Mouse (Mus musculus): ENCODE data around the gene Gstcd. TPM values are rescaled to one million over a fixed set of nuclear protein-coding genes. Genes with fewer than 3 reads are reported as not detected.

The Gstcd gene
- polyA plus RNA-seq, 1 experiment from 2014 or later = 4.1 TPM

GRCm38 (mm10) chr3:132949791-132950528 lies 141.9 kb downstream of the Gstcd start, which contains the start of gene Npnt:
Gene Npnt (minus strand): TSS chr3:132950291.
- Histone ChIP-seq H3K9ac (ENCODE audit: low read length) (peak within 1 kb of the TSS; percentile 74), H3K4me2 (ENCODE audit: low read depth, low read length) (peak within 1 kb of the TSS; percentile 100), H3K36me3 (ENCODE audit: control insufficient read depth, insufficient read depth) (no peaks in the 10 kb centered on the region), H3K27ac (ENCODE audit: low read length) (0 out of 2 replicates have a peak within 1 kb of the TSS, but pooled peaks have one; percentile 9), H3K4me3 (ENCODE audit: low read length) (peak within 1 kb of the TSS; percentile 77), H3K4me1 (ENCODE audit: control insufficient read depth, insufficient read depth, low read length) (peaks cover 10% of the 10 kb centered on the region), H3K27me3 (ENCODE audit: control insufficient read depth, insufficient read depth, low read length) (no peaks in the 10 kb centered on the region), H3K9me3 (replicated peaks; ENCODE audit: control insufficient read depth, low read length) (no peaks in the 10 kb centered on the region)
- under 1% methylated on average over 69 of the region's 82 CpGs for WGBS
- ATAC-seq (replicated peaks; ENCODE audit: extremely low read depth, insufficient read depth, low FRiP score) = peak; percentile 78

GRCm38 (mm10) chr3:132949380-132949790 lies 142.4 kb downstream of the Gstcd start:
- ATAC-seq (replicated peaks; ENCODE audit: extremely low read depth, insufficient read depth, low FRiP score) = peak; percentile 42
- H3K27ac ChIP-seq (ENCODE audit: low read length) = no peak overlapping the region
- no peaks in the 10 kb centered on the region for H3K27me3 ChIP-seq (ENCODE audit: control insufficient read depth, insufficient read depth, low read length)
- H3K4me3 ChIP-seq (ENCODE audit: low read length) = peak overlapping the region; percentile 77
- no peaks in the 10 kb centered on the region for H3K9me3 ChIP-seq (replicated peaks; ENCODE audit: control insufficient read depth, low read length)
- H3K4me2 ChIP-seq (ENCODE audit: low read depth, low read length) = peak overlapping the region; percentile 100
- H3K4me1 ChIP-seq (ENCODE audit: control insufficient read depth, insufficient read depth, low read length) = peaks cover 11% of the 10 kb centered on the region
- WGBS = under 1% methylated on average over 23 of the region's 26 CpGs
- H3K9ac ChIP-seq (ENCODE audit: low read length) = peak overlapping the region; percentile 74
- H3K36me3 ChIP-seq (ENCODE audit: control insufficient read depth, insufficient read depth) = no peaks in the 10 kb centered on the region

GRCm38 (mm10) chr3:132948298-132948795 lies 143.5 kb downstream of the Gstcd start:
- Histone ChIP-seq H3K9ac (ENCODE audit: low read length) (no peak overlapping the region), H3K4me3 (ENCODE audit: low read length) (no peak overlapping the region; the same call in 1 of the 2 replicates), H3K27me3 (ENCODE audit: control insufficient read depth, insufficient read depth, low read length) (no peaks in the 10 kb centered on the region), H3K4me1 (ENCODE audit: control insufficient read depth, insufficient read depth, low read length) (peaks cover 11% of the 10 kb centered on the region), H3K36me3 (ENCODE audit: control insufficient read depth, insufficient read depth) (no peaks in the 10 kb centered on the region), H3K9me3 (replicated peaks; ENCODE audit: control insufficient read depth, low read length) (no peaks in the 10 kb centered on the region), H3K27ac (ENCODE audit: low read length) (no peak overlapping the region), H3K4me2 (ENCODE audit: low read depth, low read length) (peak overlapping the region; percentile 100; the same call in 1 of the 2 replicates)
- ATAC-seq (replicated peaks; ENCODE audit: extremely low read depth, insufficient read depth, low FRiP score) = no peak
- 18% methylated on average over 7 of the region's 7 CpGs for WGBS

- H3K4me3 ChIP-seq (ENCODE audit: low read length) = no peak overlapping the region
- H3K27me3 ChIP-seq (ENCODE audit: control insufficient read depth, insufficient read depth, low read length) = no peaks in the 10 kb centered on the region
- no peak overlapping the region for H3K4me2 ChIP-seq (ENCODE audit: low read depth, low read length)
- WGBS = 88% methylated on average over 5 of the region's 5 CpGs
- no peaks in the 10 kb centered on the region for H3K9me3 ChIP-seq (replicated peaks; ENCODE audit: control insufficient read depth, low read length)
- H3K36me3 ChIP-seq (ENCODE audit: control insufficient read depth, insufficient read depth) = no peaks in the 10 kb centered on the region
- ATAC-seq (replicated peaks; ENCODE audit: extremely low read depth, insufficient read depth, low FRiP score) = no peak
- no peak overlapping the region for H3K9ac ChIP-seq (ENCODE audit: low read length)
- peaks cover 11% of the 10 kb centered on the region for H3K4me1 ChIP-seq (ENCODE audit: control insufficient read depth, insufficient read depth, low read length)
- H3K27ac ChIP-seq (ENCODE audit: low read length) = no peak overlapping the region
Observed at GRCm38 (mm10) chr3:132946086-132946485, 145.7 kb downstream of the Gstcd start.

GRCm38 (mm10) chr3:132945669-132946068 lies 146.2 kb downstream of the Gstcd start:
- Histone ChIP-seq H3K4me2 (ENCODE audit: low read depth, low read length) (no peak overlapping the region), H3K27me3 (ENCODE audit: control insufficient read depth, insufficient read depth, low read length) (no peaks in the 10 kb centered on the region), H3K4me1 (ENCODE audit: control insufficient read depth, insufficient read depth, low read length) (peaks cover 11% of the 10 kb centered on the region), H3K36me3 (ENCODE audit: control insufficient read depth, insufficient read depth) (no peaks in the 10 kb centered on the region), H3K4me3 (ENCODE audit: low read length) (no peak overlapping the region), H3K27ac (ENCODE audit: low read length) (no peak overlapping the region), H3K9me3 (replicated peaks; ENCODE audit: control insufficient read depth, low read length) (no peaks in the 10 kb centered on the region), H3K9ac (ENCODE audit: low read length) (no peak overlapping the region)
- 67% methylated on average over 7 of the region's 7 CpGs for WGBS
- ATAC-seq (replicated peaks; ENCODE audit: extremely low read depth, insufficient read depth, low FRiP score) = no peak

GRCm38 (mm10) chr3:132944609-132945008 lies 147.2 kb downstream of the Gstcd start:
- 65% methylated on average over 3 of the region's 3 CpGs for WGBS
- no peak overlapping the region for H3K4me2 ChIP-seq (ENCODE audit: low read depth, low read length)
- no peak overlapping the region for H3K4me3 ChIP-seq (ENCODE audit: low read length)
- ATAC-seq (replicated peaks; ENCODE audit: extremely low read depth, insufficient read depth, low FRiP score) = no peak
- H3K27ac ChIP-seq (ENCODE audit: low read length) = no peak overlapping the region
- no peak overlapping the region for H3K9ac ChIP-seq (ENCODE audit: low read length)
- no peaks in the 10 kb centered on the region for H3K27me3 ChIP-seq (ENCODE audit: control insufficient read depth, insufficient read depth, low read length)
- no peaks in the 10 kb centered on the region for H3K9me3 ChIP-seq (replicated peaks; ENCODE audit: control insufficient read depth, low read length)
- no peaks in the 10 kb centered on the region for H3K36me3 ChIP-seq (ENCODE audit: control insufficient read depth, insufficient read depth)
- H3K4me1 ChIP-seq (ENCODE audit: control insufficient read depth, insufficient read depth, low read length) = peaks cover 11% of the 10 kb centered on the region

- H3K4me2 ChIP-seq (ENCODE audit: low read depth, low read length) = no peak overlapping the region
- ATAC-seq (replicated peaks; ENCODE audit: extremely low read depth, insufficient read depth, low FRiP score) = no peak
- WGBS = 63% methylated on average over 7 of the region's 7 CpGs
- H3K27ac ChIP-seq (ENCODE audit: low read length) = no peak overlapping the region
- H3K27me3 ChIP-seq (ENCODE audit: control insufficient read depth, insufficient read depth, low read length) = no peaks in the 10 kb centered on the region
- no peak overlapping the region for H3K4me3 ChIP-seq (ENCODE audit: low read length)
- no peaks in the 10 kb centered on the region for H3K36me3 ChIP-seq (ENCODE audit: control insufficient read depth, insufficient read depth)
- no peak overlapping the region for H3K9ac ChIP-seq (ENCODE audit: low read length)
- H3K4me1 ChIP-seq (ENCODE audit: control insufficient read depth, insufficient read depth, low read length) = peaks cover 11% of the 10 kb centered on the region
- H3K9me3 ChIP-seq (replicated peaks; ENCODE audit: control insufficient read depth, low read length) = no peaks in the 10 kb centered on the region
Observed at GRCm38 (mm10) chr3:132944193-132944592, 147.6 kb downstream of the Gstcd start.

GRCm38 (mm10) chr3:132942778-132943177 lies 149.1 kb downstream of the Gstcd start:
- no peak overlapping the region for H3K4me3 ChIP-seq (ENCODE audit: low read length)
- no peak overlapping the region for H3K4me2 ChIP-seq (ENCODE audit: low read depth, low read length)
- no peak overlapping the region for H3K27ac ChIP-seq (ENCODE audit: low read length)
- H3K36me3 ChIP-seq (ENCODE audit: control insufficient read depth, insufficient read depth) = no peaks in the 10 kb centered on the region
- H3K27me3 ChIP-seq (ENCODE audit: control insufficient read depth, insufficient read depth, low read length) = no peaks in the 10 kb centered on the region
- no peak for ATAC-seq (replicated peaks; ENCODE audit: extremely low read depth, insufficient read depth, low FRiP score)
- no peaks in the 10 kb centered on the region for H3K9me3 ChIP-seq (replicated peaks; ENCODE audit: control insufficient read depth, low read length)
- no peak overlapping the region for H3K9ac ChIP-seq (ENCODE audit: low read length)
- WGBS = 89% methylated on average over 6 of the region's 6 CpGs
- H3K4me1 ChIP-seq (ENCODE audit: control insufficient read depth, insufficient read depth, low read length) = peaks cover 5% of the 10 kb centered on the region

GRCm38 (mm10) chr3:132940181-132940990 lies 151.4 kb downstream of the Gstcd start:
- Histone ChIP-seq H3K4me1 (ENCODE audit: control insufficient read depth, insufficient read depth, low read length) (peaks cover 5% of the 10 kb centered on the region), H3K9ac (ENCODE audit: low read length) (no peak overlapping the region), H3K4me2 (ENCODE audit: low read depth, low read length) (no peak overlapping the region), H3K4me3 (ENCODE audit: low read length) (no peak overlapping the region), H3K27me3 (ENCODE audit: control insufficient read depth, insufficient read depth, low read length) (no peaks in the 10 kb centered on the region), H3K36me3 (ENCODE audit: control insufficient read depth, insufficient read depth) (no peaks in the 10 kb centered on the region), H3K27ac (ENCODE audit: low read length) (no peak overlapping the region), H3K9me3 (replicated peaks; ENCODE audit: control insufficient read depth, low read length) (no peaks in the 10 kb centered on the region)
- WGBS = 75% methylated on average over 10 of the region's 10 CpGs
- no peak for ATAC-seq (replicated peaks; ENCODE audit: extremely low read depth, insufficient read depth, low FRiP score)
